Mouse (Mus musculus) hindbrain, embryonic 11.5 days (tissue): Measurements from ENCODE around the gene Ugcg. TPM values are rescaled to one million over a fixed set of nuclear protein-coding genes. Genes with fewer than 3 reads are reported as not detected.

Source experiments
- ATAC-seq: fragments of 200-750 bp; cut with Nextera tagmentation; 2 replicates; pipeline ENCODE4 v1.8.0; 2017; ENCODE audit warnings: mild to moderate bottlenecking, moderate TSS enrichment, moderate library complexity; ENCODE audit not compliant: low FRiP score
- DNase-seq: peaks from one replicate; pipeline ENCODE4 v3.0.0-alpha.2; 2015; ENCODE audit warnings: low spot score
- H3K27ac ChIP-seq: fragments of 300-500 bp; sonication (generic); 2 replicates; pipeline ENCODE4 v1.5.1; 2014; ENCODE audit warnings: mild to moderate bottlenecking, low read depth, low read length
- H3K27me3 ChIP-seq: fragments of 300-500 bp; sonication (generic); 2 replicates; pipeline ENCODE4 v1.6.1; 2014; ENCODE audit warnings: mild to moderate bottlenecking, low read length, moderate library complexity, mixed read lengths; ENCODE audit not compliant: control insufficient read depth, insufficient read depth
- H3K36me3 ChIP-seq: fragments of 300-500 bp; sonication (generic); 2 replicates; pipeline ENCODE4 v1.6.1; 2014; ENCODE audit warnings: mild to moderate bottlenecking, low read length, moderate library complexity, mixed read lengths; ENCODE audit not compliant: control insufficient read depth, insufficient read depth
- H3K4me1 ChIP-seq: fragments of 300-500 bp; sonication (generic); replicated peaks from 2 replicates; pipeline ENCODE4 v1.6.1; 2014; ENCODE audit warnings: low read length, mixed read lengths; ENCODE audit not compliant: control insufficient read depth, insufficient read depth
- H3K4me2 ChIP-seq: fragments of 300-500 bp; sonication (generic); replicated peaks from 2 replicates; pipeline ENCODE4 v1.6.1; 2014; ENCODE audit warnings: mild to moderate bottlenecking, low read depth, low read length
- H3K4me3 ChIP-seq: fragments of 300-500 bp; sonication (generic); 2 replicates; pipeline ENCODE4 v1.5.1; 2014; ENCODE audit warnings: low read depth, low read length
- H3K9ac ChIP-seq: fragments of 300-500 bp; sonication (generic); 2 replicates; pipeline ENCODE4 v1.6.1; 2014; ENCODE audit warnings: low read depth, low read length
- H3K9me3 ChIP-seq: fragments of 300-500 bp; sonication (generic); 2 replicates; pipeline ENCODE4 v1.6.1; 2016; ENCODE audit warnings: low read length; ENCODE audit not compliant: control insufficient read depth
- WGBS: fragments of 180-500 bp; shearing (Covaris S2); extraction: QIAGEN DNeasy Blood & Tissue Kit; methylation state at CpG from one replicate; pipeline ENCODE4 v1.1.7; 2014; 5-methylcytosine and 5-hydroxymethylcytosine counted together
- polyA plus RNA-seq: library from polyadenylated mRNA; unstranded; fragments of >200 nt; fragmentation: Nextera tagmentation; extraction: Ambion mirVana; gene quantifications from 2 replicates; pipeline ENCODE4 v1.2.1, GENCODE M21; 2014

Ugcg gene
- polyA plus RNA-seq, 1 experiment from 2014 or later = 19.7 TPM

- H3K4me3 ChIP-seq = no peak overlapping the region
- H3K27me3 ChIP-seq = no peaks in the 10 kb centered on the region
- no peak overlapping the region for H3K9ac ChIP-seq
- 51% methylated on average over 9 of the region's 9 CpGs for WGBS
- no peaks in the 10 kb centered on the region for H3K4me1 ChIP-seq
- no peak overlapping the region for H3K27ac ChIP-seq
- no peaks in the 10 kb centered on the region for H3K36me3 ChIP-seq
- no peak for DNase-seq
- no peak overlapping the region for H3K4me2 ChIP-seq
- no peak for ATAC-seq
- no peaks in the 10 kb centered on the region for H3K9me3 ChIP-seq
Measured at GRCm38 (mm10) chr4:59239312-59239728, 50.3 kb downstream of the Ugcg start.

GRCm38 (mm10) chr4:59240160-59240559, 51.1 kb downstream of the Ugcg start:
- H3K27me3 ChIP-seq = no peaks in the 10 kb centered on the region
- H3K36me3 ChIP-seq = no peaks in the 10 kb centered on the region
- ATAC-seq (no peak), DNase-seq (no peak)
- H3K27ac ChIP-seq = no peak overlapping the region
- 95% methylated on average over 9 of the region's 9 CpGs for WGBS
- no peak overlapping the region for H3K4me3 ChIP-seq
- H3K9ac ChIP-seq = no peak overlapping the region
- no peak overlapping the region for H3K4me2 ChIP-seq
- H3K4me1 ChIP-seq = no peaks in the 10 kb centered on the region
- H3K9me3 ChIP-seq = no peaks in the 10 kb centered on the region

GRCm38 (mm10) chr4:59241096-59241495, 52.0 kb downstream of the Ugcg start:
- Histone ChIP-seq H3K36me3 (no peaks in the 10 kb centered on the region), H3K27me3 (no peaks in the 10 kb centered on the region), H3K4me1 (no peaks in the 10 kb centered on the region), H3K4me2 (no peak overlapping the region), H3K9me3 (no peaks in the 10 kb centered on the region), H3K4me3 (no peak overlapping the region), H3K27ac (no peak overlapping the region), H3K9ac (no peak overlapping the region)
- 94% methylated on average over 4 of the region's 4 CpGs for WGBS
- ATAC-seq = no peak
- no peak for DNase-seq

GRCm38 (mm10) chr4:59242221-59242620, 53.2 kb downstream of the Ugcg start:
- Histone ChIP-seq H3K9ac (no peak overlapping the region), H3K27me3 (no peaks in the 10 kb centered on the region), H3K4me2 (no peak overlapping the region), H3K27ac (no peak overlapping the region), H3K4me3 (no peak overlapping the region), H3K4me1 (no peaks in the 10 kb centered on the region), H3K36me3 (no peaks in the 10 kb centered on the region), H3K9me3 (no peaks in the 10 kb centered on the region)
- ATAC-seq = no peak
- WGBS = 92% methylated on average over 3 of the region's 3 CpGs
- no peak for DNase-seq

- 91% methylated on average over 7 of the region's 7 CpGs for WGBS
- Histone ChIP-seq H3K27me3 (no peaks in the 10 kb centered on the region), H3K27ac (no peak overlapping the region)
Measured at GRCm38 (mm10) chr4:59243802-59244493, 54.9 kb downstream of the Ugcg start.

GRCm38 (mm10) chr4:59244791-59245555, 55.9 kb downstream of the Ugcg start:
- Histone ChIP-seq H3K4me3 (no peak overlapping the region), H3K36me3 (no peaks in the 10 kb centered on the region), H3K9me3 (no peaks in the 10 kb centered on the region), H3K4me2 (no peak overlapping the region), H3K27ac (no peak overlapping the region), H3K9ac (no peak overlapping the region), H3K4me1 (no peaks in the 10 kb centered on the region), H3K27me3 (no peaks in the 10 kb centered on the region)
- 88% methylated on average over 7 of the region's 7 CpGs for WGBS
- no peak for DNase-seq
- no peak for ATAC-seq

More at GRCm38 (mm10) chr4:59243802-59244493, 54.9 kb downstream of the Ugcg start:
- Histone ChIP-seq H3K36me3 (no peaks in the 10 kb centered on the region), H3K9ac (no peak overlapping the region), H3K4me1 (no peaks in the 10 kb centered on the region), H3K4me2 (no peak overlapping the region), H3K4me3 (no peak overlapping the region), H3K9me3 (no peaks in the 10 kb centered on the region)
- no peak for DNase-seq
- ATAC-seq = no peak

GRCm38 (mm10) chr4:59245776-59246175, 56.7 kb downstream of the Ugcg start:
- WGBS = 94% methylated on average over 4 of the region's 4 CpGs
- ATAC-seq (no peak), DNase-seq (no peak)
- H3K36me3 ChIP-seq = no peaks in the 10 kb centered on the region
- H3K27ac ChIP-seq = no peak overlapping the region
- no peaks in the 10 kb centered on the region for H3K27me3 ChIP-seq
- no peaks in the 10 kb centered on the region for H3K4me1 ChIP-seq
- no peaks in the 10 kb centered on the region for H3K9me3 ChIP-seq
- no peak overlapping the region for H3K9ac ChIP-seq
- no peak overlapping the region for H3K4me3 ChIP-seq
- no peak overlapping the region for H3K4me2 ChIP-seq

GRCm38 (mm10) chr4:59247545-59247944, 58.5 kb downstream of the Ugcg start:
- Histone ChIP-seq H3K4me2 (no peak overlapping the region), H3K27me3 (no peaks in the 10 kb centered on the region), H3K4me1 (no peaks in the 10 kb centered on the region), H3K9me3 (no peaks in the 10 kb centered on the region), H3K36me3 (no peaks in the 10 kb centered on the region), H3K4me3 (no peak overlapping the region), H3K27ac (0 out of 2 replicates have a peak overlapping the region, but pooled peaks have one; percentile 39), H3K9ac (no peak overlapping the region)
- WGBS = 78% methylated on average over 1 of the region's 1 CpGs
- ATAC-seq = no peak
- DNase-seq = no peak

GRCm38 (mm10) chr4:59248035-59248434, 59.0 kb downstream of the Ugcg start:
- DNase-seq = no peak
- H3K36me3 ChIP-seq = no peaks in the 10 kb centered on the region
- no peak for ATAC-seq

More at GRCm38 (mm10) chr4:59248035-59248434, 59.0 kb downstream of the Ugcg start:
- Histone ChIP-seq H3K9ac (no peak overlapping the region), H3K4me2 (no peak overlapping the region), H3K27ac (0 out of 2 replicates have a peak overlapping the region, but pooled peaks have one; percentile 39), H3K4me1 (no peaks in the 10 kb centered on the region), H3K4me3 (no peak overlapping the region), H3K27me3 (no peaks in the 10 kb centered on the region), H3K9me3 (no peaks in the 10 kb centered on the region)
